Mouse (Mus musculus): ENCODE results near the gene Smok3c. TPM values are rescaled to one million over a fixed set of nuclear protein-coding genes. Genes with fewer than 3 reads are reported as not detected.
"Not testable (repeated sequence)": the region's sequence is repeated elsewhere in the genome, so short reads cannot be mapped to it uniquely, and the experiment has no call there.

Gene Smok3c
- not detected in 2 replicates for polyA plus RNA-seq (2016; fragmentation: Nextera tagmentation; extraction: Ambion mirVana)

GRCm38 (mm10) chr5:138052894-138053293, at the start of gene Smok3c:
Smok3c (plus strand) TSS chr5:138053194.
- no CpG with 5 or more reads among the region's 5 CpGs for WGBS
- not testable (repeated sequence) for DNase-seq (ENCODE audit: low spot score); H3K27me3 ChIP-seq (ENCODE audit: insufficient read depth, poor library complexity, severe bottlenecking); H3K36me3 ChIP-seq; H3K4me3 ChIP-seq; H3K9me3 ChIP-seq; H3K27ac ChIP-seq; H3K4me1 ChIP-seq

GRCm38 (mm10) chr5:138009437-138009836, 43.6 kb upstream of the Smok3c start:
- no peak overlapping the region for H3K4me3 ChIP-seq
- DNase-seq (ENCODE audit: low spot score) = no peak
- no peaks in the 10 kb centered on the region for H3K36me3 ChIP-seq
- no peaks in the 10 kb centered on the region for H3K27me3 ChIP-seq (ENCODE audit: insufficient read depth, poor library complexity, severe bottlenecking)
- H3K27ac ChIP-seq = no peak overlapping the region
- H3K9me3 ChIP-seq = no peaks in the 10 kb centered on the region
- WGBS = 83% methylated on average over 5 of the region's 5 CpGs
- no peaks in the 10 kb centered on the region for H3K4me1 ChIP-seq

DNA sequence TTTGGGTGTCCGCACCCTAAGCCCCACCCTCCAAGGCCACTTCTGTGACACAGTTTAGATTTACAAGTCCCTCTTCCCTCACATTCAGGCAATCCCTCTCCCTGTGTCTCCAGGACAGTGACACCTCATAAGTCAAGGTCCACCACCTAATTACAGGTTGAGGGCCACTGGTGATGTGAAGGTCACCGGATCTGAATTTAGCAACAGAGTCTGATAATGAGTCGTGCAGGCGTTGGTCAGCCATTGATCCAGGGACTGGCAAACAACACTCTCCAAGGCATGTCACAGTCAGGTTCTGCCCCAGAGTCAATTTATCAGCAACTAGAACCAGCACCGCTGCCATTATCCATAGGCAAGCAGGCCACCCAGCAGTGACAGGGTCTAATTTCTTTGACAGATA, 40.6 kb upstream of the Smok3c start:
- Histone ChIP-seq H3K9me3 (no peaks in the 10 kb centered on the region), H3K36me3 (no peaks in the 10 kb centered on the region), H3K27me3 (ENCODE audit: insufficient read depth, poor library complexity, severe bottlenecking) (no peaks in the 10 kb centered on the region), H3K27ac (no peak overlapping the region), H3K4me1 (no peaks in the 10 kb centered on the region), H3K4me3 (no peak overlapping the region)
- 77% methylated on average over 5 of the region's 5 CpGs for WGBS
- DNase-seq (ENCODE audit: low spot score) = no peak

- Histone ChIP-seq H3K9me3 (no peaks in the 10 kb centered on the region), H3K4me3 (no peak overlapping the region), H3K4me1 (no peaks in the 10 kb centered on the region), H3K36me3 (no peaks in the 10 kb centered on the region), H3K27me3 (ENCODE audit: insufficient read depth, poor library complexity, severe bottlenecking) (no peaks in the 10 kb centered on the region), H3K27ac (no peak overlapping the region)
- WGBS = 79% methylated on average over 2 of the region's 2 CpGs
- DNase-seq (ENCODE audit: low spot score) = no peak
These were observed 36.5 kb upstream of the Smok3c start for GRCm38 (mm10) chr5:138016530-138016929.

- H3K9me3 ChIP-seq = no peaks in the 10 kb centered on the region
- DNase-seq (ENCODE audit: low spot score) = no peak
- H3K27me3 ChIP-seq (ENCODE audit: insufficient read depth, poor library complexity, severe bottlenecking) = no peaks in the 10 kb centered on the region
These were observed 36.0 kb upstream of the Smok3c start for GRCm38 (mm10) chr5:138016997-138017396.

DNA sequence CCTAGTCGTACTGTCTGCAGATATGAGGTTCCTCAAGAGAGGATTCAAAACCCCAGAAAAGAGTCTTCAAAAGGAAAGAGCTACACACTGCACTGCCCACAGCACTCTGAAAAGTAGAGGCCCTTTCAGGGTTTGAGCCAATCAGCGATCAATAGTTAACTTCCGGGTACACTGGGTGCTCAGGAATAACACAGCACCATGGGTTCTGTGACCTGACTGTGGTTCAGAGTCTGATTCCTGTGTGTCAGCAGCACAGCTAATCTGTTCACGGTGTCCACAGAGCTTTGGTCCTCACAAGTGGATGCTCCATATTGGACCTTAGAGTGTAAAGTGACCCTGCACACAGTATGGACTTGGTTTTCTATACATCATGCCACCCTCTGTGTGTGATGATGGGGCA, 33.4 kb upstream of the Smok3c start:
- not testable (repeated sequence) for H3K27ac ChIP-seq; H3K9me3 ChIP-seq; H3K4me3 ChIP-seq; H3K36me3 ChIP-seq; H3K4me1 ChIP-seq; DNase-seq (ENCODE audit: low spot score); H3K27me3 ChIP-seq (ENCODE audit: insufficient read depth, poor library complexity, severe bottlenecking)
- 89% methylated on average over 4 of the region's 4 CpGs for WGBS

More at GRCm38 (mm10) chr5:138016997-138017396, 36.0 kb upstream of the Smok3c start:
- H3K4me1 ChIP-seq = no peaks in the 10 kb centered on the region
- H3K36me3 ChIP-seq = no peaks in the 10 kb centered on the region
- H3K27ac ChIP-seq = no peak overlapping the region
- H3K4me3 ChIP-seq = no peak overlapping the region

DNA sequence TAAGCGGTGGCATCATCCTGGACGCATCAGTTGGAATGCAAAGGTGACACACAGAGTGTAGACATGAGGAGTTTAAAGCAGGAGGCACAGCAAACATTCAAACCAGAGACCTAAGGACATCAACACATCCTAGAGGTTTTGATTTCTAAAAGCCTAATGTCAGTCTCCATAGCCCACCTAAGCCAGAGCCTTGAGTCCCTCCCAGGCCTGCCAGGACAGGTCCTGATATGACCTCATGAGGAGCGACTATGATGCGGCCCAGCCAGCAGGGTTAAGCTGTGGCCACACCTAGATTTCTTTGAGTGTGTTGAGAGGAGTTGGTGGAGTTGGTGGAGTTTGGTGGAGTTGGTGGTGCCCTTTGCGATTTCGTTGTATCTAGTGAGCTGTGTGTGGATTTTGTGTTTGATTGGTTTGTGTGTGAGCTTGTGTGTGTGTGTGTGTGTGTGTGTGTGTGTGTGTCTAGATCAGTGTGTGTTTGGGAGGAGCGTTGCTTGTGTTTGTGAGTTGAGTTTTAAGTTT, 32.0 kb upstream of the Smok3c start, which contains the start of the genes Smok3a and Smok3b:
TSS of gene Smok3a (plus strand) at position 301 of the 519 bp plus-strand sequence.
TSS of gene Smok3b (plus strand) at position 469 of the 519 bp plus-strand sequence.
- H3K36me3 ChIP-seq; H3K27me3 ChIP-seq (ENCODE audit: insufficient read depth, poor library complexity, severe bottlenecking); H3K9me3 ChIP-seq; H3K4me1 ChIP-seq; H3K4me3 ChIP-seq; H3K27ac ChIP-seq; DNase-seq (ENCODE audit: low spot score): not testable (repeated sequence)
- WGBS = 76% methylated on average over 4 of the region's 7 CpGs

- Histone ChIP-seq H3K36me3 (no peaks in the 10 kb centered on the region), H3K4me1 (no peaks in the 10 kb centered on the region), H3K27me3 (ENCODE audit: insufficient read depth, poor library complexity, severe bottlenecking) (no peaks in the 10 kb centered on the region), H3K4me3 (no peak overlapping the region), H3K27ac (no peak overlapping the region), H3K9me3 (no peaks in the 10 kb centered on the region)
- WGBS = 83% methylated on average over 4 of the region's 4 CpGs
- DNase-seq (ENCODE audit: low spot score) = no peak
These were observed 20.8 kb downstream of the Smok3c start for GRCm38 (mm10) chr5:138073803-138074202.

GRCm38 (mm10) chr5:138075684-138076083, 22.7 kb downstream of the Smok3c start:
- Histone ChIP-seq H3K4me1 (no peaks in the 10 kb centered on the region), H3K4me3 (no peak overlapping the region), H3K27ac (no peak overlapping the region), H3K9me3 (no peaks in the 10 kb centered on the region), H3K27me3 (ENCODE audit: insufficient read depth, poor library complexity, severe bottlenecking) (no peaks in the 10 kb centered on the region), H3K36me3 (no peaks in the 10 kb centered on the region)
- no peak for DNase-seq (ENCODE audit: low spot score)
- WGBS = 71% methylated on average over 3 of the region's 3 CpGs

DNA sequence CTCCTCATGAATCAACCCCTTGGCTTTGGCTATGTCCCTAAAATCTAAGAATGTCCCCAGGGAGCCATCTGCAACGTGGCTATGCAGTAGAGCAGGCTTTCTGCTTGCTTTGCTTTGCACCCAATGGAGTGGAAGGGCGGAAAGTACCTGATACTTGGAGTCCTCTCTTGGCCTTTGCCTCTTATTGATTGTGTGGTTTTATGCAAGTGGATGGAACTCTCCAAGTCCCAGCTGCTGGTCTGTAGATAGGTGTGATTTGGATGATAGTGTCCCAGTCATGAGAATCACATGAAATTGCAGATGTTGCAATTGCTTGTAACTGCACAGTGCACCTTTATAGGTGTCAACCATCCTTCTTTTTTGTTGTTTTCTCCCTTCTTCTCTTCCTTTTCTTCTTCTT, 23.2 kb downstream of the Smok3c start:
- H3K4me3 ChIP-seq = no peak overlapping the region
- no peak for DNase-seq (ENCODE audit: low spot score)
- H3K9me3 ChIP-seq = no peaks in the 10 kb centered on the region
- H3K27ac ChIP-seq = no peak overlapping the region
- H3K27me3 ChIP-seq (ENCODE audit: insufficient read depth, poor library complexity, severe bottlenecking) = no peaks in the 10 kb centered on the region
- no peaks in the 10 kb centered on the region for H3K4me1 ChIP-seq
- WGBS = 59% methylated on average over 2 of the region's 2 CpGs
- no peaks in the 10 kb centered on the region for H3K36me3 ChIP-seq

DNA sequence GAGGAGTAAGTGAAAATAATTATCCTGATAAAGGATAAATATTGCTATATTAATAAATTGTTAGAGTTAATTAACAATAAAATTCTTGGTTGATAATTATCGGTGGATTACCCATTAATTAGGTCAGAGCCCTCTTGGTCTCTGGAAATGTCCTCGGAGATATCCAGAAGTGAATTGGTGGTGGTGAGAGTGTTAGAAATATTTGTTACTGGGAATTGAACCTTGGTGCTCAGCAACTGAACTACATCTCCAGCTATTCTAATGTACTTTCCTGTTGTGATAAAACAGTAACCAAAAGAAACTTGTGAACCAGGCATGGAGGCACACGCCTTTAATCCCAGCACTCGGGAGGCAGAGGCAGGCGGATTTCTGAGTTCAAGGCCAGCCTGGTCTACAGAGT, 27.5 kb downstream of the Smok3c start:
- no peak overlapping the region for H3K27ac ChIP-seq
- WGBS = 84% methylated on average over 5 of the region's 5 CpGs
- no peak for DNase-seq (ENCODE audit: low spot score)
- no peaks in the 10 kb centered on the region for H3K27me3 ChIP-seq (ENCODE audit: insufficient read depth, poor library complexity, severe bottlenecking)
- H3K4me1 ChIP-seq = no peaks in the 10 kb centered on the region
- no peaks in the 10 kb centered on the region for H3K9me3 ChIP-seq
- H3K4me3 ChIP-seq = no peak overlapping the region
- H3K36me3 ChIP-seq = no peaks in the 10 kb centered on the region

GRCm38 (mm10) chr5:138081446-138081845, 28.5 kb downstream of the Smok3c start:
- no peak for DNase-seq (ENCODE audit: low spot score)
- H3K9me3 ChIP-seq = no peaks in the 10 kb centered on the region
- no peaks in the 10 kb centered on the region for H3K36me3 ChIP-seq
- H3K4me3 ChIP-seq = no peak overlapping the region
- H3K27ac ChIP-seq = no peak overlapping the region
- no peaks in the 10 kb centered on the region for H3K4me1 ChIP-seq
- WGBS = 77% methylated on average over 9 of the region's 9 CpGs
- no peaks in the 10 kb centered on the region for H3K27me3 ChIP-seq (ENCODE audit: insufficient read depth, poor library complexity, severe bottlenecking)

GRCm38 (mm10) chr5:138083318-138083900, 30.4 kb downstream of the Smok3c start:
- WGBS = 62% methylated on average over 2 of the region's 2 CpGs
- Histone ChIP-seq H3K4me3 (no peak overlapping the region), H3K36me3 (peaks cover 9% of the 10 kb centered on the region; the same call in 1 of the 2 replicates), H3K4me1 (no peaks in the 10 kb centered on the region), H3K27me3 (ENCODE audit: insufficient read depth, poor library complexity, severe bottlenecking) (no peaks in the 10 kb centered on the region), H3K9me3 (no peaks in the 10 kb centered on the region), H3K27ac (no peak overlapping the region)
- no peak for DNase-seq (ENCODE audit: low spot score)

- H3K27ac ChIP-seq = no peak overlapping the region
- no peaks in the 10 kb centered on the region for H3K9me3 ChIP-seq
- peaks cover 13% of the 10 kb centered on the region; the same call in 1 of the 2 replicates for H3K36me3 ChIP-seq
- H3K4me1 ChIP-seq = no peaks in the 10 kb centered on the region
- H3K4me3 ChIP-seq = no peak overlapping the region
- WGBS = 83% methylated on average over 2 of the region's 2 CpGs
- no peak for DNase-seq (ENCODE audit: low spot score)
- no peaks in the 10 kb centered on the region for H3K27me3 ChIP-seq (ENCODE audit: insufficient read depth, poor library complexity, severe bottlenecking)
These were observed 30.9 kb downstream of the Smok3c start for GRCm38 (mm10) chr5:138083936-138084335.
